Mouse (Mus musculus) liver, adult (tissue): ENCODE data around the gene Scamp4.

ENCODE experiments used
- GATA4 ChIP-seq: IDR thresholded peaks from 2 replicates; pipeline ENCODE4 v1.6.1; 2014; ENCODE audit warnings: mild to moderate bottlenecking, low read length; ENCODE audit not compliant: insufficient replicate concordance

Scamp4 gene

DNA sequence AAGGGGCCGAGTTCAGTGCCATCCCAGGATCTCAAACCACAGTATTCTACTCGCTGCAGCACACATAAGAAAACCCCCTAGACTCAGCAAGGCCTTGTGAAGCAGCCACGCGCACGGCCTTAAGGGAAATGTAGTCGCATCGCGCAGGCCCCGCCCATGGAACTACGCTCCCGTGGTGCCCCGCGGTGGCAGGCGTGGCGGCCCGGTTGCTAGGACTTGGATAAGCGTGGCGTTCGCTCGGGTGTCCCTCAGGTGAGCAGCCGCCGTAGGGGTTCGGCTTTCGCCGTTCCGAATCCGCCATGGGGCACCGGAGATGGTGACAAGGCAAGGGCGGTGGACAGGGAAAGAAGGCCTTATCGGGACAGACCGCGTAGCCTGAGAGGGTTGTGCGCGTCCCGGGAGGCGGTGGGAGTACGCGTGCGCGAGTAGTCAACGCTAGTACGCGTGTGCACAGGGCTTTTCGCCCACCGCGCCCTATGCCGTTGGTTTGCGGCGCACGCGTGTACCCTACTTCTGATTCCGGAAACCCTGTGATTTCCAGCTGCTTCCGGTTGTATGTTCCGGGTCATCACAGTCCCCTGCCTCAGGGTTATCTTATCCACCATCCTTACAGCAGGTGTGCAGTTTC, at the start of gene Scamp4, which contains the start of gene Adat3:
Gene Scamp4 (plus strand): TSS at position 175 of the 628 bp plus-strand sequence.
Gene Adat3 (plus strand): TSS at position 183 of the 628 bp plus-strand sequence.
- peak; percentile 60; the same call in 1 of the 2 replicates for TF ChIP-seq GATA4

DNA sequence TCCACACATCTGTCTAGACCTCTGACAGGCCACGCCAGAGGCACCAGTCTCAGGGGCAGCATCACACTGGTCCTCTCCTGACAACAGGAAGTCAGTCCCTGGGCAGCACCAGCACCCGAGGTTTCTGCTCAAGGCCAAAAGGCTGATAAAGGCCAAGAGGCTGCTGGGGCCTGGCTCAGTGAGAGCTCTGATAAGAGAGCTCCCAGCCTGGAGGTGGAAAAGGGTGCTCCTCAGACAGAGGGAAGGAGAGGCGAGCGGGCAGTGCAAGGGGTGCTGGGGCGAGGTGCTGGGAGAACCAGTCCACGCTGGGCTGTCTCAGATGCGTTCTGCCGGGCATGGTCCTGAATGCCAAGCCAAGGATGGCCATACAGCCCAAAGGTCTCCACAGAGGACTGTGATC, 49.1 kb upstream of the Scamp4 start:
- no peak for TF ChIP-seq GATA4

DNA sequence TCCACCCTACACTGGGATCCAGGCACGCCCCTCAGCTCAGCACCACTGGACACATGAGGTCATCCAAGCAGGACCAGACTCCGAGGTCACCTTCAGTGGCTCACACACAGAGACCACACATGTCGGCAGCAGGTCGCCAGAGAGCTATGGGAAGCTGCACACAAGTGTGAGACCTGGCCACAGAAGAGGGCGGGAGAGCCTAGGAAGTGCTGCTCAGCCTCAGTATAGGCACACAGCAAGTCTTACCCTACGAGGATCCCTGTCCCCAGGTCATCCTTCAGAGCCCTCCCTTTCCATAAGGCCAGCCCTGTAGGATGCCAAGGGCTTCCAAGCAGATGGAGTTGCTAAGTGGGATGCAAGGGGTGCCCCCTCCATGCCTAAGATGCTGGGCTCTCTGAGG, 48.7 kb upstream of the Scamp4 start:
- no peak for TF ChIP-seq GATA4

DNA sequence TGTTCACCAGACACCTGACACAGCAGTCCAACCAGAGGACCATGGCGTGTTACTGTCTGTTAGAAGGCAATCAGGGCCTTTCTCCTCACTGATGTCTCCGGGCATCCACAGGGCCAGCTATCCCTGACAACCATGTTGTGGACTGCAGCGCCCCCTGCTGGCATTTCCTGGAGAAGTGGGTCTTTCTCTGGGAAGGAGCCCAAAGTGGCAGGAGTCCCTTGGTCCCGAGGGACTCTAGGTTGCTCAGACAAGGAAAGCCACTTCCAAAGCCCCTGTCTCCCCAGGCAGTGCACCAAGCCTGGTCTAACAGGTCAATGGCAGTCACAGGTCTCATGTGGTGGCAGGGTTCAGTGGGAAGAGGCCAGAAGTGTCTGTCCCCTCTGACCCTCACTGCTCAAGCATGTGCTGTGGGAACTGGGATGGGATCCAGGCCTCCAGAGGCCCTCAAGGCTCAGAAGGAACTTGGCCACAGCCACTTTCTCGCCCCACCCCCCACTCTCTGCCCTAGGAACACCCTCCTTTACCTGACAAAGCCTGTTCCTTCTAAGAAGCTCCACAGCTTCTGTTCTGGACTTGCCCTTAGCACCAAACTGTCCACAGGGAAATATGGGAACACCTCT, 45.2 kb upstream of the Scamp4 start:
- TF ChIP-seq GATA4 = no peak

DNA sequence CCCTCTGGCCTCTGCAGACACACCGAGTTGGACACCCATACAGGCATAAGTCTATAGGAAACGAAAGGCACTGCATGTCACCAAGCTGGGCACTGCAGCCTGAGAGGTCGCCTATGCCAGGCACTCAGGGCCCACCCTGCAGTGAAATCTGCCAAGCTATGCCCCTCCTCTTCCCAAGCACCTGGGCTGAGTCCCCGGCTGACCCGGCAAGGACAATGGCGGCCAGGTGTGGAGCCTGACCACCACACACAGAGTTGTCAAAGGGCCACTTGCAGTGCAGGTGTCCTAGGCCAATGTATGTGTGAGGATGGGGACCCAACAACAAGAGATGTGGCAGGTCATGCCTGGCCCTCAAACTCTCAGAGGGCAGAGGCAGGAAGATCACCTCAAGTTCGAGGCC, 43.2 kb upstream of the Scamp4 start:
- no peak for TF ChIP-seq GATA4

DNA sequence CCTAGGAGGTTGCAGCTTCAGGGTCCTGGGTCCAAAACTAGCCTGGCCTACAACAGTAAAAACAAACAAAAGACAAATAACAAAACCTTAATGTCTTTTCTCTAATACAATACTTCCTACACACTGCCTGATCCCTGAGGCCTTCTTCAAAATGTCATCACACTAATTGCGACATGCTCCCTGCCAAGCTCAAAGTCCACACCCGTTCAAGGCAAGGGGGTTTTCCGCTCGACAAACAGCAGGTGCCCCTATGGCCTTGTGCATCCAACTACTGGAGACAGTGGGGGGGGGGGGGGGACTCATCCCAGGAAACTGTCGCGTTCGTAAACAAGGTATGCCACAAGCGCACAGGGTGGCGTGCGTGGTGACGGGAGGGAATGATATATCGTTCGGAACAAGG, 42.1 kb upstream of the Scamp4 start:
- TF ChIP-seq GATA4 = no peak

DNA sequence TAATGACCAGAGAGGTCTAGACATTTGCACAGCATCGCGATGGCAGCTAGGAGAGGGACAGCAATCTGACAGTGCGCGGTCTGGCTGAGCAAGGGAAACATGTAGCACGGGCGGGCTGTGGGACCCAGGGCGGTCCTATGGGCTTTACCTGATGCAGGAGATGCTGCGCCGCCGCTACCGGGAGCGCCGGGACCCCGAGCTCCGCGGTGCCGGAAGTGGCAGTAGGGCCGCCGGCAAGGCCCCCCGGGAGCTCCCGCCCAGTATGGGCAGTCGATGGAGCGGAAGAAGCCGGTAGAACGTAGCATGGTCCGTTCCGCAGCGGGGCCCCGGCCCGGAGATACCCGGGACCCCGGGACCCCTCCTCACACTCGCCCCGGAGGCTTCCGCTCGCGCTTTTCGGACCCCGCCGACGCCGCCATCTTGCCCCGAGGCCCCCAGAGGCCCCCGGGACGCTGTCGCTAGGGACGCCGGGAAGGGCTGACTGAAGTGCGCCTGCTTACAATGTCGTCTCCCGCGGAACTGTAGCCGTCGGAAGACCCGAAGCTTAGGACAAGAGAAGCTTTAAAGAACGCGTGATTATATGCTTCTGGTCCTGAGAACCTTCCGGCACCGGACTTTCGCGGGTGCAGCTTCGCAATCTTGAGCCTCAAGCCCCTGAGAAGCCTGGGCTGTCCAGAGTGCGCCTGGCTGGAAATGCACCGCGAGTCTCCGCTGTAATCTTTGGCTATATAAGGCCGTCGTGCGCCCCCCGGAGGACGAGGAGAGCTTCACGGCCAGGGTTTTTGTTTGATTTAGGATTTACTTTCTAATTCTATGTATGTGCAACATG, 41.3 kb upstream of the Scamp4 start, which contains the start of gene Rexo1:
Gene Rexo1 (minus strand): TSS at position 445 of the 829 bp plus-strand sequence.
- peak; percentile 77; the same call in 1 of the 2 replicates for TF ChIP-seq GATA4

DNA sequence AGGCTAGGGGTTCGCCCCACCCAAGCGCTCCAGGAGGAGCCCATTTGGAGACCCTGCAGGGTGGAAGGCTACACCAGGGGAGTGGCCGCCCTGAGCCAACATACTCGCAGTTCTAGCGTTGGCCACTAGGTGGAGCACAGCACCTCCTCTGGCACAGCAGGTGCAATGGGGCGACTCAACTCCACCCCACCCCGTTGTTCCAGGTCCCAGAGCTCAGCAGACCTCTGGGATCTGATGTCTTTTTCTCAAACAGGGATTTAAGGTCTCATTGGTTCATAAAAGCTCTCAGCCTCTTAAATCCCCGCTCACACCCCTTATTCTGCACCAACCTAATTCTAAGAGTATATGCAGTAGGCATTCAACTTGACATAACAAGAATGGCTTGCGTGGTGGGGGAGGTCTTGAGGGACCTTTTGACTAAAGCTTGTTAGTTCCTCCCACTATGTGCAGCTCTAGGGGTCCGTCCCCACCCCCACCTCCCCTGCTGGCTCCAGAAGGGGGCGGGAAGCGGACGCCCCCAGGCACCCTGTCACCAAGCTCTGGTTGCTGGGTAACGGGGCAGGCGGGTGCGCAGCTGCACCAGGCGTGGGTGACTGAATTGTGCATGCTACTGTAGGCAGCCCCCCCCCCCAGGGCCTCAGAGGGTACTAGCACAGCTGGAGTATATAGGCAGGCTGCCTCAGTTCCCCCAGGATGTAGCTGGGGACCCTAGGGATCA, 36.1 kb upstream of the Scamp4 start:
- no peak for TF ChIP-seq GATA4

DNA sequence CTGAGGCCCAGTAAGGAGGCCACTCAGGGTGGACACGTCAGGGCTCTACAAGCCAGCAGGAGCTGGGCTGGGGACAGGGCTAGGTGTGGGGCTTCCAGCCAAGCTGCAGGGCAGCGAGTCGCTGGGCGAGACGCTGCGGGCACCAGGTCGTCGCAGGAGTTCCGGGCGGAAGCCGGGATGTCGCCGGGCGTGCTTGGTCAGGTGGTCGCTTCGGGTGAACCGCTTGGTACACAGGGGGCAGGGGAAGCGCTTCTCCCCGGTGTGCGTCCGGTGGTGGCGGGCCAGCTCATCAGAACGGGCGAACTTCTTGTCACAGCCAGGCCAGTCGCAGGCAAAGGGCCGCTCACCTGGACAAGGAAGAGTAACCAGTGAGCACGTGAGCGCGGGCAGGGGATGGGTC, 33.8 kb upstream of the Scamp4 start:
- no peak for TF ChIP-seq GATA4

DNA sequence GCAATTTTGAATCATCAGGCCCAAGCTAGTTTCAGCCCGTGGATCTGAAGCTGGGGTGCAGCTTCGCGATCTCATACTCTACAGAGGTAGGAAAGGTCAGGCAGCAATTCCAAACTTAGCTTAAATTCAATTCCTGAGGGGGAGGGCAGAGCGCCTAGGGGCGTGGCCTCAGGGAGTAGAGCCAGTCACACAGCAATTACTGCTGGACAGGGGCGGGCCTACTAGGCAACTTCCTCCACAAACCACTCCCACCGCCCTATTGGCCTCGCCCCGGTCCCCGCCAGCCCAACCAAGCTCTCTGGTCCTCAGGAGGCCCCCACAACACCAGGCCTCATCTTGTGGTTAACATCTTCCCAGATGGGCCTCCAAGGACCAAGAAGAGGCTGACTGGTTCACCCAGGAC, 33.0 kb upstream of the Scamp4 start:
- no peak for TF ChIP-seq GATA4

DNA sequence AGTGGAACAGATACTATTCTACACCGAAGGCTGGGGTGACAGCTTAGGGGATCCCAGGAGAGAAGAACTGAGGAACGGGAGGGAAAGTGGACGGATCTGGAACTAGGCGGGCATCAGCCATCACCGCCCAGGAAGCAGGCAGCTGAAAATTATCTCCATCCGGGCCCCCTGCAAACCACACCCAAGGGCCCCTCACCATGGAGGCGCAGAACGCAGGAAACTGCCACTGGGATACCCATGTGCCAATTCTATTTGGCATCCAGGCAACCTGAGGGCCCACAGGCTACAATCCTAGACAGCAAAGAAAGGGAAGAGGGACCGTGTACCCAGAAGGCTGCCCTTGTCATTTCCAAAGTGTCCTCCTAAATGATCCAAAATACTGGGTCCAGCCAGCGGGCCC, 32.3 kb upstream of the Scamp4 start:
- TF ChIP-seq GATA4 = no peak

DNA sequence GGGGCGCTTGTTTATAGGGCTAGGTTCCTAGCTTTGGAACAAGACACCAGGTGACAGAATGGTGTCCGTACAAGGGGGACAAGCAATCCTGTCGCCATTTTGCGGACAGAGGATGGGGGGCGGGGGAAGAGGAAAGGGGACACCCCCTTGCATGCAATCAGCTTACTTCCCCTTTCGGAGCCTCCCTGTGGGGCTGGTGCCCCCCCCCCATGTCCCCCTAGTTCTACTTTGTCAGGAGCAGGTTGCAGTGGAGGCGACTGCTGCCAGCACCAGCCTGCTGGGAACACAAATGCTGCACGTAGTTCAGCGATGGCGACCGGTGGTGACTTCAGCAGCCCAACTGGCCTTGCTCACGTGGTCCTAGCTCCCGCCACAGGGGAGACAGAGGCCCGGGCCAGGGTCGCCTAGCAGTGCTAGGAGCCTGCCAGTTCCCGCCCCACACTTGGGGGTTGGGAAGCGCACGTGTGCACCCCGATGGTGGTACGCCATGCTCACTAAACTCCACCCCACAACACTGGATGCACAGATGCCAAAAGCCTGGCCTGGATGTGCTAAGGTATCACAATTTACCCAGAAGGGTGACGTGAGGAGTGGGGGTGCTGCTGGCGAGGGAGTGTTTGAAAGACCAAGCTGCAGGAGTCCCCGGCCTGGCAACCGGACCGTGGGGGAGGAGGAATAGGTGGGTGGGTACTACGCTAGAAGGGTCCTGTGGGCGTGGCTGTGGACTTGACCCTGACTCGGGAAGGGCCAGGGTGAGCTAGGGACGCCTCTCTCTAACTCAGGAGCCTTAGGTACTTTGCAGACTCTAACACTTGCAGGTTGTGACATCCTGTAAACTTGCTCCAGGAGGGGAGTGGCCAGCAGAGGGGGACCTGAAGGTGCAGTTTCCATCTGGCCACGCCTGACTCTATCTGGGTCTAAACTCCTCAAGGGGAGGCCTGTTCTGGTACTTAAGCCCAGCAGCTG, 31.5 kb upstream of the Scamp4 start:
- TF ChIP-seq GATA4 = no peak

DNA sequence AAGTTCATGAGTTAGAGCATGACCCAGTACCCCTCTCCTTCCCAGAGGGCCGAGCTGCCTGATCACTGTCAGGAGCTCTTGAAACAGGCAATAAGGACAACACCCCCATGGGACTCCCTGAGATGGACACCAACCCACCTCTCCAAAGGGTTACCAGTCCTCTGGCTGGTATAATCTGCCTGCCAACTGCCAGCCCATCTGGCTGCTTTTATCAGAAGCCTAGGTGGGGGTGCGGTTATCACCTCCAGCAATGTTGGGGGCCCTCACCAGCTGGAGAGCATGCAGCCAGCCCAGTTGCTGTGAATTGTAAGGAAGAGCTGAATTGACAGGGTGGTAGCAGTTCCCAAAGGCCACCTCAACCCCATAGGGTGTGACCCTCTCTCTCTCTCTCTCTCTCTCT, 30.2 kb upstream of the Scamp4 start:
- TF ChIP-seq GATA4 = no peak

DNA sequence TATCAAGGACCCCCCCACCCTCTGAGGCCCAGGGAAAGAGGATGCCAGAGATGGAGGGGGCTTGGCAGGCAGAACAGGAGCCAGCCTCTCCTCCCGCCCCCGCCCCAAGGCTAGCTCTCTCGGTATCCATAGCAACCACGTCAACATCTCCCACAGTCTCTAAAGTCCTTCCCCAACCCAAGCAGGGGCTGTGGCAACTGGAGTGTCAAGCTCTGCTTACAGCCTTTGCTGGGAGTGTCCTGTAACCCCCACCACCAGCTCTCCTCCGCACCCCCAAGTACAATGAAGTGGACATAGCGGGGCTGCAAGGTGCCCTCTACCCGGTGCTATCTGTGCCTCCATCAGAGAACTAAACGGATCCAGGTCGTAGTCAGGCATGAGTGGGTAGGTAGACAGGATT, 28.7 kb upstream of the Scamp4 start:
- no peak for TF ChIP-seq GATA4
